Mouse (Mus musculus) monocyte, adult 2 months (primary cell): Measurements from ENCODE around the gene Bphl.
"Not testable (repeated sequence)": the region's sequence is repeated elsewhere in the genome, so short reads cannot be mapped to it uniquely, and the experiment has no call there.

Experiments used
- DNase-seq, 2 experiments: peaks; one replicate each; pipeline ENCODE4 v3.0.0; 2022; ENCODE audit warnings: low spot score in 2 of 2, low read depth in 1 of 2

The Bphl gene

DNA sequence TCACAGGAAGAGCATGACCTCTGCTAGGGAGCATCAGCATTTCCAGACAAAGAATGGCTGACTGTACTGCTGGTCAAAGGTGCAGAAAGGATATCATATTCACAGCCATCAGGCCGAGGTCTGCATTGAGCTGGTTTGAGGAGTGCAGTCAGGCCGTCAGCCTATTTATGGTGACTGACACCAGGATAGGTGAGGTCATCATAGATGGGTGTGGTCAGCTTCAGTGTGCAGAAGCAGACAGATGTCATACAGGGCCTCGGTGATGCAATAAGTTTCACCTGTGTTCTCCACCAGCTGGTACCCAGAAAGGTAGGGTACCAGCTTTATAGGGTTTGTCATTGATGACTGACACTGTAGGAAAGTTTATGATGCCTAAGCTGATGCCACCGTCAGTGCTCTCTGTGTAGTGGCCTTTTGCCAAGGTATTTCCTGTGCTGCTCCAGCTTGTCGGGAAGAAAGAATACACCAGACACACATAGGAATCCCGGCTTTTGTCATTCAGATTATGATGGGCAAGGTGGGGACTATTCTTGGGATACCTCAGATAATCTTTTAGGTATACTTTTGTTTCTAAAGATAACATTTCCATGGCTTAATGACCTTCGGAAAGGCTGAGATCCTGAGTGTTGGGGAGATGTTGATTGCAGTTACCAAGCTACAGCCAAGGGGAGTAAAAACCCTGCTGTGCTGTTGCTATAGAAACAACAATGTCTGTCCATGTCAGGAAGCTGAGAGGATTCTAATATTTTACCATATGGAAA is 49.8 kb downstream of the Bphl start:
- DNase-seq, result no peak

DNA sequence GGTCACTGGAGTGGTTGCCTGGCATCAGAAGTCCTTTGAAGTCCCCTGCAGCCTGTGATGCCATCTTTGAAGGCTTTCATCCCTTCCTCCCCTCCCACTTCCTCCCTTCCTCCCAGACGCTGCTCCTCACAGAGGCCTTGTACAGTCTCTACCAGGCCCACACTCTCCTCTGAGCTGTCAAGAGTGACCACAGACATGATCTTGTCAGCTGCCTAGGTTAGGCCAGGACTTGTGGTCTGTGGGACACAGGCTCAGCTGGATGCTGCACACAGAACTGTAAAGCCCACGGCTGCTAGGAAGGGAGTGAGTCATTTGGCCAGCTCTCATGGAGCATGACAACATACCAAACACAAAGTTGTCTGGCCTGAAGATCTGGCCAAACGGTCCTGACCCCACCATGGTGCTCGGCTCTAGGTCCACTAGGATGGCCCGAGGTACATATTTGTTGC is 50.8 kb downstream of the Bphl start:
- DNase-seq, result not testable (repeated sequence)

DNA sequence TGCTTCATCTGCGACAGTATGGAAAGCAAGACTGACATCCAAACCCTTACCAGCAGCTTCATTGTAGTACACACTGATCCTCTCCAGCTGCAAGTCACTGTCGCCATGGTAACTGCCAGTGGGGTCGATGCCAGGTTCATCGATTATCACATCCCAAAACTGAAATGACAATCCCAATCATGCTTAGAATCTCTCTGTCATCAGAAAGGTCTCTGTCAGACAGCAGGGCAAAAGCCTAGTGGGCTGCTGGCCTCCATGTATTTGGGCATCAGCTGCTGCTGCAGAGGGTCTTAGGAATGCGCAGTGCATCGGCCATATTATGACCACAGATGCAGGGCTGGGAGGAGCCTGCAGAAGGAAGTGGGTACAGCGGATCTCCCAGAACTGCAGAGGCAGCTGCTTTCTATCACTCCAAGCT is 51.5 kb downstream of the Bphl start:
- DNase-seq, result no peak

DNA sequence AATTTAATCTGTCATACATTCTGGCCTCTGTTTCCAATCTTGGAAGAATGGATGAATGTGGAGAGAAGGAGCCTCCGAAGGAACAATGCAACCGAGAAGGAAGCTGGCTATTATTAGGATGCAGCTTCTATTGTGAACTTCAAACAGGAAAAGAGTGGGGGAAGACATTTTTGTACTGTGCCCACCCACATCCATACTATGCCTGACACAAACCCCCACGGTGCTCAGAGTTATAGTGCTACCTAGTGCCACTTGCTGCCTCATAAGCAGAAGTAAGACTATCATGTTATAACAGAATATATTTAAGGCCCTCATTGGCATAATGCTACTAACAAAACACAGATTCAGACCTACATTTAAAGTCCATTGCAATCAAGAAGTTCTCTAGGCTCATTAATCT is 52.0 kb downstream of the Bphl start:
- DNase-seq, result no peak

- no peak for DNase-seq
Measured at GRCm38 (mm10) chr13:34095542-34096435, 58.4 kb downstream of the Bphl start.

DNA sequence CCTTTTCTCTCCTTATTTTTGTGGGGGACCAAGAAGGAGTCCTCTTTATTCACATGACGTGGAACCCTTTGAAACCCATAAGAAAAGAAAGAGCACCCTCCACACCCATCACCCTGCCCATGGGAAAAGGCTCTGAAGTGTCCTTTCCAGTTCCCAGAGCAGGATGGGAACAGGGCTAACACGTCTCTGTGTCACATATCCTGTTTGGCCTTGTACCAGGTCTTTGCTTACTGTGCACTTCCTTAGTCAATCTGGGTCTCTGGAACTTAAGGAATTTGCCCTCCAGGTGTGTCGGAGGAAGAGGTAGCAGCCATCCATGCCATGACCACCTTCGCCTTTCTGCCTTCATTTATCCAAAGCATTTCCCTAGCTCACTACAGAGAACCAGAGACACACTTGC is 59.1 kb downstream of the Bphl start:
- DNase-seq, result no peak

DNA sequence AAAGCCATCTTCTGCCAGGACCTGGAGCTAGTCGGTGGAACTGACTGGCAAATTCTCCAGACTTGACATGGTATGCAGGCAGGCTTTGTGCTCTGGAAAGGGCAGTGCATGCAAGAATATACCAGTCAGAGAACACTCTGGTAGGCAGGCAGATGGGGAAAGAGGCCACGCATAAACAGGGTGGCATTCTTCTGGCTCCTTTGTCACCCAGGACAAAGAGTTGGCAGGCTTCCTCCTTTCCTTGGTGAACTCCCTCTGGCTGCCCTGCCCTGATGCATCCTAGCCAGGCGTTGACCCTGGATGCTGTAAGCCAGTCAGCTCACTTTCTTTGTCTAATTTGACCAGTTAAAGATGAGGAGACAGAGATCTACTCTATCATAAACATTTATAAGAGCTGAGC is 59.7 kb downstream of the Bphl start:
- DNase-seq, result no peak

DNA sequence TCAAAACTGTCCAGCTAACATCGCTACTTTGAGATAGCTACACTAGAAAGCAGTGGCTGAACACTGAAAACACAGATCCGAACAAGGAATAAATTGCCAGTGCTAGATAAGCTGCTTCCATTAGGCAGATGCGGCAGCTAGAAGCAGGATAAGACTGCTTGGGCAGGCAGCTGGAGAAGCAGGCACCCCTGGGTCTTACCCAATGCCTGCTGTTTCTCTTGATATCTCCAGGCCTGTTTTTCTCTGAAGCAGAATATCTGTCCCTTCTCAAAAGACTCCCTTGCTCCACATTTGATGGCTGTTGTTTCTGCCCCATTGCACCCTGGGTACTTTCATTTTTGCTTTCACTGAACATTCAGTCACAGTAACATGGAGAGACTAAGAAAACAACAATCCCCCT is 63.3 kb downstream of the Bphl start:
- DNase-seq, result no peak

GRCm38 (mm10) chr13:34101247-34101646 is 63.9 kb downstream of the Bphl start:
- no peak for DNase-seq

GRCm38 (mm10) chr13:34101908-34102307 is 64.5 kb downstream of the Bphl start:
- no peak for DNase-seq

- no peak for DNase-seq
Measured at GRCm38 (mm10) chr13:34105364-34105763, 68.0 kb downstream of the Bphl start.

GRCm38 (mm10) chr13:34106256-34106655 is 68.9 kb downstream of the Bphl start:
- DNase-seq, result no peak

GRCm38 (mm10) chr13:34106999-34107398 is 69.6 kb downstream of the Bphl start:
- DNase-seq, result no peak

DNA sequence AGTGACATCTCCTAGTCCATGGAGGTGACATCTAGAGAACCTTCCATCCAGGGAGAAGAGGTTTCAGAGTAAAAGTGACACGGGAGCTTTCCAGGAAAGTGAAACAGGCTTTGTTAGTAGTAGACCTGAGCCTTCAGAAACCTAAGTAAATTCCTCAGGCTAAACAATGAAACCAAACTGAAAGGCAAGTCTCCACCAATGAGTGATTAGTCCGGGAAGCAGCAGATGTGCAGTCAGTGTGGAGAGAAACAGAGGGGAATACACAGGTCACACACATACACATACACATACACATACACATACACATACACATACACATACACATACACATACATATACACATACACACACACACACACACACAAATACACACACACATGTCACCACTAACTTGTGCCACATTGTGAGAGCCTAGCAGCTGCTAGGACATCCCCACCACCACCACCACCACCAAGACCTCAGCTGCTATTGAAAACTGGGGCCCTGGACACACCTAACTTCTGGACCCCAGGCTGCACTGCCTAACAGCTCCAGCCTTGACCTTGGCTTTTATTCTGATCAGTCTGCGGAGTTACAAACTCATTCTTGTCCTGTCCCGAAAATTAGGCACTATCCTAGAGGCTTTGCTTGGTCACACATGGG is 71.8 kb downstream of the Bphl start:
- DNase-seq, result no peak

GRCm38 (mm10) chr13:34109677-34110058 is 72.3 kb downstream of the Bphl start:
- DNase-seq, result no peak

- DNase-seq, result no peak
Measured at GRCm38 (mm10) chr13:34111019-34111418, 73.6 kb downstream of the Bphl start.

DNA sequence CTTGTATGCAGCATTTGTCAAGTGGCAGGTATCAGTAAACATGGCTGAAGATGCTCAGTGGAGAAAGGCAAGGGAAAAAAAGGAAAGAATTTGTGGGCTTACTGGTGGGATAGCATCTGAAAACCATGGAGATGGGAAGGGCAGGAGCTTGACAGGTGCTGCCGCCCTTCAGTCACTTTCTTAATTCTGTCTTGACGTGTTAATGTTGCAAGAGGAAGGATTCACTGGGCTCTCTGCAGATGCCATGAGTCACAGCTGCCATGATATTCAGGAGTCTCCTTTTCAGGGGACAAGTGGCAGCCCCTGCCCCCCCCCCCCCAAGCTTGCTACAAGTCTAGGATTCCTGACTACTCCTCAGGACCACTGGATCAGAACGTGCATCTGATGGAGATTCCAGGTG is 74.5 kb downstream of the Bphl start:
- DNase-seq, result no peak

- no peak for DNase-seq
Measured at GRCm38 (mm10) chr13:34112369-34113081, 75.1 kb downstream of the Bphl start.

GRCm38 (mm10) chr13:34113086-34113485 is 75.7 kb downstream of the Bphl start:
- DNase-seq, result no peak

DNA sequence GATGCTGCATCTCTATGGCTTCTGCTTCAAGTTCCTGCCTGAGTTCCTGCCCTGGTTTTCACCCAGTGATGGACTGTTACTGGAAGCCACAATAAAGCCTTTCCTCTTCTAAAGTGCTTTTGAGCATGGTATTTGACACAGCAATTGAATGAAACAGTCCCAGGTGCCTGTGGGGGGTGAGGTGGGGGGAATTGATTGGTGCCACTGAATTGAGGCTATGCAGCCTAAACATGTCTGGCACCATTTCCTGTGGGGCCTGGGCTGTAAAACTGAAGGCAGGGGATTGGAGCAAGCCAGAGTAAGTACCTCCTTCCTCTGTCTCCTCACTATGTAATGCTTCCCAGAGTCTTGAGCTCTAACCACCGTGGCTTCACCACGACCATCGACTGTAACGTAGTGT is 77.3 kb downstream of the Bphl start:
- DNase-seq, result no peak

DNA sequence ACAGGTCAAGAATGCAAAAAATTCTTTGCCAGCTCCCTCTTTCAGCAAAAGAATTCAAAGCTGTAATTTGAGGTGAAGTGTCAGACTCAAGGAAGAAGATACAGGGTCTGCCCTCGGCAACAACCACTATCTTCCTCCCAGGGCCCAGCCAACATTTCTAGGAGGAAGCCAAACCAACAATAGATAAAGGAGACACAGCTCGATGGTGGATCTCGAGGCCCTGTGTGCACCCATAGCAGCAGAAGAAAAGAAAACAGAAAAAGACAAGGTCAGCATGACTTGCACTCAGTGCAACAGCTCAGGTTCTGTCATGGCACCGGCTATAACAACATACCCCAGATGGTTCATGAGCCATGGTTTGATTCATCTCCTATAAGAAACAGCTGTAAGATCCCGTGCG is 79.1 kb downstream of the Bphl start:
- DNase-seq, result no peak
